Mouse (Mus musculus) subcutaneous adipose tissue, adult 2 months (tissue): Measurements from ENCODE around the gene Creb1. TPM values are rescaled to one million over a fixed set of nuclear protein-coding genes. Genes with fewer than 3 reads are reported as not detected.

Experiments used
- polyA plus RNA-seq: library from polyadenylated mRNA; depleted of rRNA; stranded (reverse); fragments of >200 nt; gene quantifications from 2 replicates; pipeline ENCODE4 v1.2.3, GENCODE M21; 2012; ENCODE audit warnings: low replicate concordance; rRNA removed

Gene Creb1
- 13.4 and 21.3 TPM in 2 replicates for polyA plus RNA-seq

DNA sequence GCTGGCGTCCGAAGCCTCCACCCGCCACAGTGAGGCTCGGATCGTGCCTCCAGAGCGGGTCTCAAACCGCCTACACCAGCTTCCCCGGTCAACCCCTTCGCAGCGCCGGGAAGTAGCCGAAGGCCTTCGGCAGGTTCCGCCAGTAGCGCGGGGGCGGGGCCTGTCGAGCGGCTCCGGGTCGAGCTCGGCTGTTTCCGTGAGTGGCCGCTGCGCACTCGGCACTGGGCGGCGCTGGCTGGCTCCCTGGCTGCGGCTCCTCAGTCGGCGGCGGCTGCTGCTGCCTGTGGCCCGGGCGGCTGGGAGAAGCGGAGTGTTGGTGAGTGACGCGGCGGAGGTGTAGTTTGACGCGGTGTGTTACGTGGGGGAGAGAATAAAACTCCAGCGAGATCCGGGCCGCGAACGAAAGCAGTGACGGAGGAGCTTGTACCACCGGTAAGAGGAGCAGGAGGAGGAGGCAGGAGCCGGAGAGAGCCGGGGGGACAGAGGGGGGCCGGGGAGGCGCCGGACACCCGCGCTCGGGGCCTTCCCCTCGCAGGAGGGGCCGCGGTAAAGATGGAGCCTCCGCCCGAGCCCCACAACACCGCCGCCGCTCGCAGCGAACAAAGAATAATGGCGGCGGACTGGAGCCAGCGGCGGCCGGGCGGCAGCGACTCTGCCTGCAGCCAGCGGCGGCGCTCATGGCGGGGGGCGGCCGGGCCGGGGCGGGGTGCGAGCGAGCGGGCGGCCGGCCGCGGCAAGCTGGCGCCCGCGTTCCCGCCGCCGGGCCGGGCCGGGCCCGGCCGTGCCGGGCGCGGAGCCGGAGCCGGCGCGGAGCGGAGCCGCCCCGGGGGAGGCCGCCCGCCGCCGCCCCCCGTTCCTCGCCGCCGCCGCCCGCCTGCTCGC, at the start of gene Creb1:
Gene Creb1, plus strand, starts transcription at position 57 of the 882 bp plus-strand sequence.

DNA sequence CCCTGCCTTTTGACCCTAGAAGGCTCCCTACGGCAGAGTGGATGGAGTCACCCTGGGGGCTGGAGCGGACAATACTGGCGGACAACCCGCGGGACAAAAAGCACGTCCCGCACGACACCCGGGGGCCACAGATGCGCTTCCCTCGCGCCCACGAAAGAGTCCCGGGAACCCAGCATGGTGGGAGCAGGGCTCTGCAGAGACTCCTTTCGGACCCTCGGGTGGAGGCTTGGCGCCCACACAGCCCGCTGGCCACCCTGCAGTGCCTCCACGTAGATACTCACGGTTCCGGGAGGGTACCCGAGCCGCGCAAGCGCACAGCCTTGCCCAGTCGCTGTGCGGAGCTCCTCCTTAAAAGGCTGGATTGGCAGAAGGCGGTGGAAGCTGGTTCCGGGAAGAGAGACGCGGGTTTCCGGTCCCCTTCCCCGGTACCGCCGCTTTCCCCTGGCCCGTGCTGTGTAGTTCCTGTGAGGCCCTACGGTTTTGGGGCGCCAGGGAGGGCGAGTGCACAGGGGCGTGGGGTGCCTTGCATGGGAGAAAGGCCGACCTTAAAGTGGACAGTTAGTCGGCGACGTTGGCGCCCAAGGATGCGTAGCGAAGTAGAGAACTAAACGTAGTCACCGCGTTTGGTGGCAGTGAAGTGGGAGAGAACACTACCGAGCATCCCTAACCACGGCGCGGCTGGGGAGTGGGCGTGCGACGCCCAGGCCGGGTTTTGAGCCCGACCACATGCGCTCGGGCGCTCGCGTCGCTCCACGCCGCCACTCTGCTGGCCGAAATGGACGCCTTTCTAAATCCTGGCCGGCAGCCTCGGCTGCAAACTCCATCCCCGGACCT, 84.7 kb downstream of the Creb1 start, which contains the start of gene Mettl21a:
Gene Mettl21a, minus strand, starts transcription at position 362 of the 834 bp plus-strand sequence.

Other genes starting within 250 kb of the Creb1 start
- gene Mettl21a, start 84.6 kb downstream of the Creb1 start, polyA plus RNA-seq: 15.7 and 18.3 TPM in 2 replicates
- gene Ccnyl1, start 157.8 kb downstream of the Creb1 start, polyA plus RNA-seq: 16.3 and 32.7 TPM in 2 replicates
- gene Fzd5, start 205.1 kb downstream of the Creb1 start, polyA plus RNA-seq: 4.6 and 8.6 TPM in 2 replicates